Mouse (Mus musculus) hindbrain, embryonic 12.5 days (tissue): Measurements from ENCODE around the gene Wdr25. TPM values are rescaled to one million over a fixed set of nuclear protein-coding genes. Genes with fewer than 3 reads are reported as not detected.

Experiments
- polyA plus RNA-seq: library from polyadenylated mRNA; unstranded; fragments of >200 nt; fragmentation: Nextera tagmentation; extraction: Ambion mirVana; gene quantifications from 2 replicates; pipeline ENCODE4 v1.2.1, GENCODE M21; 2016

Gene Wdr25
- polyA plus RNA-seq, 1 experiment from 2014 or later: 9.7 TPM

Other genes with a start within 250 kb of the Wdr25 start
- gene Degs2, start 191.3 kb upstream of the Wdr25 start, polyA plus RNA-seq: 1.7 and 2.2 TPM in 2 replicates
- 16.2 and 18.3 TPM in 2 replicates for gene Yy1, start 100.7 kb upstream of the Wdr25 start, polyA plus RNA-seq
- gene Slc25a29, start 57.7 kb upstream of the Wdr25 start, polyA plus RNA-seq: 13.7 and 15.1 TPM in 2 replicates
- 10.3 and 11.1 TPM in 2 replicates for gene Slc25a47, start 57.6 kb upstream of the Wdr25 start, polyA plus RNA-seq
- gene Wars, start 543 bp downstream of the Wdr25 start, polyA plus RNA-seq: 111 and 113 TPM in 2 replicates
- gene Begain, start 174.6 kb downstream of the Wdr25 start, polyA plus RNA-seq: 21.2 and 23.5 TPM in 2 replicates